Mouse (Mus musculus): ENCODE data around the gene Camk2g.

Camk2g gene

DNA sequence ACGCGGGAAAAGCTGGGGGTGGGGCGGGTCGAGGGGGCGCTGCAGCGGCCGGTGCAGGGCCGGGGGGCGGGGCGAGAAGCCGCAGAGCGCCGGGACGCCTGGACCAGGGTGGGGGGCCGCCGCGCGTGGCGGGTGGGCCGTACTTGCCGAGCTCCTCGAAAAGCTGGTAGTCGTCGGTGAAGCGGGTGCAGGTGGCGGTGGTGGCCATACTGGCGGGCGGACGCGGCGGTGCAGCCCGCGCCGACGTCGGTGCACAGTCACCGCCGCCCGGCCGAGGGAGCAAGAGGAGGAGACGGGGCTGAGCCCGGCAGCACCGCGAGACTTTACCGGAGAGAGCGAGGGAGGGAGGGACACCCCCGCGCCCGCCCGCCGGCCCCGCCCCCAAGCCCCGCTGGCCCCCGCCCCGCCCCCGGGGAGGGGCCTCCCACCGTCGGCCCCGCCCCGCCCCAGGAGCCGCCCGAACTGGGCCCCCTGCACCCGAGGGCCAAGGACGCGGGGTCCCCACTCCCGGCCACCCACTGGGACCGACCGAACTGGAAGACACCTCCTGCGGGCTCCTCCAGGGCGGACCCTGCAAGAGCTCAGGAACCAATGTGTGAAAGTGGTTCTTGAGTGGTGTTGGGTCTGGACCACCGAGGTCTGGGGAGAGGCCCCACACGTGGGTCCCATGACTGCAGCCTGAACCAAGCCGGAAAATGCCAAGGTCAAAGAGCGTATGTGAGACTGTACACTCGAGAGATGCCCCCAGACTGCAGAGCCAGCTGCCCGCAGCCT, at the start of gene Camk2g:
TSS of gene Camk2g (minus strand) at position 331 of the 774 bp plus-strand sequence.
- DNase-seq, result peak; percentile 78 to 86

DNA sequence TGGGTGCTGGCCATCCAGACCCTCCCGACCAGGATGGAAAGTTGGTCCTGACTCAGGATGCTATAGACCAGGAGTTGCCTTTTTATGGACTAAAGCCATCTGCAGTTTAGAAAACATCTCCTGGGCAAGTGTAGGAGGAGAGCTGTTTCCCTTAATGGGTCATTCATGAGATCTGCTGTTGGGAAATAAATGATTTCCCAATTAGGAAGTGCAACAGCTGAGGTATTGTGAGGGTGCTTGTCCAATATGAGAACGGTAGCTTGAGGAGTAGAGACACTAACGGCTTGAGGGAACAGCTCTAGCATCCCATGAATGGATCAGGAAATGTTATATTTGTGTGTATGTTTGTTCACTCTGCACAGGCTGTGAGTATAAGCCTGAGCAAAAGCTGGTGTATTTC, 48.7 kb upstream of the Camk2g start:
- no peak for DNase-seq

DNA sequence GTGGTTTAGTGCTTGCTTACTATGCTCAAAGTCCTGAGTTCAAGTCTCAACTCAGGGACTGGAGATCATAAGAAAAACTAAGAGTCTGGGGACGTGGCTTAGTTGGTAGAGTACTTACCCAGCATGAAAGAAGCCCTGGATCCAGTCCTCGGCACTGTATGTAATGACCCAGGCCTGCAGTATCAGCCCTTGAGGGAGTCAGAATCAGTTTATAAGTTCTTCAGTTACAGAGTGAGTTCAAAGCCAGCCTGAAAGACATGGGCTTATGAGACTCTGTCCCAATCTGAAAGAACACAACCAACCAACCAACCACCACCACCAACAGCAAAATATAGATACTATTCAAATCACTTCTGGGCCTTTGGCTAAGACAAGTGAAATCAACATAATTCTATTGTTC, 47.6 kb upstream of the Camk2g start:
- no peak for DNase-seq

DNA sequence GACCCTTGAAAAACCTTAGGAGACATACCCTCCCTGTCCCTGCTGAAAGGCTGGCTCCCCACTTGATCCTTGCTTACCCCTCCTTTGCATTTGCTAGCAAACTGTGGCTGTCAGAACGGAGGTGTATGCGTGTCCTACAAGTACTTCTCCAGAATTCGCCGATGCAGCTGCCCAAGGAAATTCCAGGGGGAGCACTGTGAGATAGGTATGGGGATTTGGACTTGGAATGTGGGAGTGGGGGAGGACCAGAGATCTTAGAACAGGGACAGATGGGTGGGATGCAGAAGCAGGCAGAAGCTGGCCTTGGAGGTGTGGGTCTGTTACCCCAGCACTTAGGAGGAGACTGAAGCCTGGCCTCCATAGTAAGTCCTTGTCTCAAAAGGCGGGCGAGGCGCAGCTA, 43.8 kb upstream of the Camk2g start:
- no peak for DNase-seq

DNA sequence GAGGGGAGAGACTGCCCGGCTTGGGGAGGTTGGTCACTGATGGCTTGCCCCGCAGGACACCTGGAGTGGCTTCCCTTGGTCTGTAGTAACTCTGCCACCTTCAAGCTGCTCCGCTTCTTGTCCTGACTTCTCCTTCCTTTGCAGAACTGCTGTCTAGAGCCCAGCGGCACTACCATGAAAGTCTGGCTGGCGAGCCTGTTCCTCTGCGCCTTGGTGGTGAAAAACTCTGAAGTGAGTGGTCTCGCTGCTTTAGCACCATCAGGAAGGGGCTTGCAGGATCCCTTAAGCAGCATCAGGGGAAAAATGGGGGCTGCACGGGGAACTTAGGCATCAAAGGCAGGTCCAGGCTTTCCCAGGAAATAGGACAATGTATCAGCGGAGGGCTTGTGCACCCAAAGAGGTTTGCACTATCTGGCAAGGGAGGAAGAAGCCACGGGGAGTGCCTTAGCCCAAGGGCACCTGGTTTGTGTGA, 43.1 kb upstream of the Camk2g start:
- DNase-seq, result peak in 1 of 2 experiments; percentile 3

DNA sequence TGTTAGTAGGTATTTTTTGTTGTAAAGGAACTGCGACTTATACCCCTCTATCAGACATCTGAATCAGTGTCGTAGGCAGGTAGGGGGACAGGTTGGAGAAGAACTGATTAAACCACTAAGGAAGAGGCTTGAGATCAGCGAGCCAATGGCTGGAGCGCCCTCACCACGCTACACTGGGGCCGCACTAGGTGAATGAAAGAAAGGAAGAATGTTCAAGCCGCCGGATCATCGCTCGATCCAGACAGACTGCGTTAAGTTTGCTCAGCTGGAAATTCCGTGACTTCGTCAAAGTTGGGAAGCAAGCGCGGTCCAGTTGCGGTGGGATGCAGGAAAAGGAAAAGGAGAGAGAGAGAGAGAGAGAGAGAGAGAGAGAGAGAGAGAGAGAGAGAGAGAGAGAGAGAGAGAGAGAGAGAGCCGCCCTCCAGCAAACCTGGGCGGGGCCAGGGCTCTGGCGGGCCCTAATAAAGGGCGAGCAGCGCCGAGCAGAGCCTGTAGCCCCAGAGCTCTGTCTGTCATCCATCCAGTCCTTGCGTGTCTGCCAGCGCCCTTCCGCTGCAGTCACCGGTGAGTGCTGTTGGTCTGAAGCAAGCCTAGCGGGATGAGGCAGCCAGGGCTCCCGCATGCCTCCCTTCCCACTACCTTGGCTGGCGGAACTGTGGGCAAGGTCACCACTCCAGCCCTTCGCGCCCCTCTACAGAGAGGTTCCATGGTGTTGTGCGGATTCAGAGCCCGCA, 42.5 kb upstream of the Camk2g start, which contains the start of gene Plau:
TSS of gene Plau (plus strand) at position 490 of the 734 bp plus-strand sequence.
- peak; percentile 65 to 70 for DNase-seq

DNA sequence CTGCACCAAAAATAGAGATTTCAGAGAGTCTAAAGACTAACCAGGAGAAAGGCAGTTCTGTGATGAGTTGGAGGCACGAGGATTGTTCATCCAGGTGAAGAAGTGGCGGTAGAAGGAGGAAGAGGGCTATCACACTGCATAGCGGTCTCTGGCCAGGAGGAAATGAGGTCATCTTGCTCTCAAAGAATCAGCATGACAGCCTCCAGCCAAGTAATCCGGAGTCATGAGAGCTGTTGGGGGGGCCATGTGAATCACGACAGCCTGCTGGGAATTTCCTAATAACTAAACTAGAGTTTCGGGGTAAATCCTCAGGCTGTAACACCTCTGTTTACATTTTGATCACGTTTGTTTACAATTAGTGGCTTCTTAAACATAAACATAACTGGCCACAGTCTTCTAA, 40.2 kb upstream of the Camk2g start:
- no peak for DNase-seq

DNA sequence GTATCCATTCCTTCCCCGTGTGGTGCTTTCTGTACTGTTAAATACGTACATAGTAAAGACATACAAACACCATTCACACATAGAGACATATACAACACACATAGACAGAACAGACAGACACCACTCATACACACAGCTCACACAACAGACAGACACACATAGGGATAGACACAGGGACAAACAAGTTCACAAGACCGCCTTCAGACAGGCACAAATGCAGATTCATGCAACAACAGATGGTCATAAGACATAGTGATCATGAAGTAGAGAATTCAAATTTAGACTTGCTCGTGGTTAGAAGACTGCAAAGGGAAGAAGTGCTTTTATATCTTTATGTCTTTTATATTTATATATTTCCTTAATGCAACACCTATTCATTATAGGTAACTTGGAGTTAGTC, 39.6 kb upstream of the Camk2g start:
- no peak for DNase-seq

DNA sequence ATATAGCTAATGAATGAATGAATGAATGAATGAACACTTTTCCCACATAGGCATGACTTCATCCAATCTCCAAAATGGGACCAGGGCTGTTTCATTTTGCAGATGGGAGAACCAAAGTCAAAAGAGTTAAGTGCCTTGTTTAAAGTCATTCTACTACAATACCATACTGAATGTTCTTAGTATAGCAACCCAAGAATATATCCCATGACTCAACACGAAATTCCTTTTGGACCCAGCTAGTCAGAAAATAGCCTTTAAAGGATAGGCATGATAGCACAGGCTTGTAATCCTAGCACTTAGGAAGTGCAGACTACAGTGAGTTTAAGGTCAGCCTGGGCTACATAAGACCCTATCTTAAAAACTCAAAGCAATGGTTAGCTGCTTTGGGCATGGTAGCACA, 38.0 kb upstream of the Camk2g start:
- DNase-seq, result no peak

DNA sequence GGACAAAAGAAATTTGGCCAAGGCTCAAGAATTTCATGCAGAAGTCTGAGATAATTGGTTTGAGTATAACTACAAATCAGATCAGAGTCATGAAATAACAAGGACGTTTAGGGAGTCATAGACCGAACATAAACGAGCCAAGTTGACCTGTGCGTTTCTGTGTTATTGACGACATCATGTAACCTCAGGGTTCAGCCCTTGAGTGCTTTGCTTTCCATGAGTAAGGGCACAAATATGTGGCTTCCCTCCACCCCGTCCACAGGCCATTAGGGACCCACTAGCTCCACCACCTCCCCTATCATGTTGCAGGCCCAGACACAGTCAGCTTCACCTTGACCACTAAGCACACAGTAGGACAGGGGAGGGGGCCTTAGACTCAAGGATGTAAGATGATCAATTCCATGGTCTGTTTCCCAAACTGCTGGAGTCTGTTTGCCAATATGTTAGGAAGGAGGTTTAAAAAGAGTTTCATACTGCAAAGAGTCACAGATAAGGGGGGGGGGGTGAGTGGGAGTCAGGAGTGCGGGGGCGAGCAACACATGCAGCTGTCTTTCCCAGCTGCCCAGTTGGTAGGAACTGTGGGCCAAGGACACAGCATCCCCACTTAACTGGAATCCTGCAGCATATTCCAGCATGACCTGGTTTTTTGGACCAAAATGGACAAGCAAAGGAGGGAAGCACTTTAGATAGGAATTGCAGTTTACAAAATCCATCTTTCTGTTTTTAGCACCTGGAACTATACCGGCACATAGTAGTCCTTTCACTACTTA, 37.4 kb upstream of the Camk2g start:
- DNase-seq, result no peak

DNA sequence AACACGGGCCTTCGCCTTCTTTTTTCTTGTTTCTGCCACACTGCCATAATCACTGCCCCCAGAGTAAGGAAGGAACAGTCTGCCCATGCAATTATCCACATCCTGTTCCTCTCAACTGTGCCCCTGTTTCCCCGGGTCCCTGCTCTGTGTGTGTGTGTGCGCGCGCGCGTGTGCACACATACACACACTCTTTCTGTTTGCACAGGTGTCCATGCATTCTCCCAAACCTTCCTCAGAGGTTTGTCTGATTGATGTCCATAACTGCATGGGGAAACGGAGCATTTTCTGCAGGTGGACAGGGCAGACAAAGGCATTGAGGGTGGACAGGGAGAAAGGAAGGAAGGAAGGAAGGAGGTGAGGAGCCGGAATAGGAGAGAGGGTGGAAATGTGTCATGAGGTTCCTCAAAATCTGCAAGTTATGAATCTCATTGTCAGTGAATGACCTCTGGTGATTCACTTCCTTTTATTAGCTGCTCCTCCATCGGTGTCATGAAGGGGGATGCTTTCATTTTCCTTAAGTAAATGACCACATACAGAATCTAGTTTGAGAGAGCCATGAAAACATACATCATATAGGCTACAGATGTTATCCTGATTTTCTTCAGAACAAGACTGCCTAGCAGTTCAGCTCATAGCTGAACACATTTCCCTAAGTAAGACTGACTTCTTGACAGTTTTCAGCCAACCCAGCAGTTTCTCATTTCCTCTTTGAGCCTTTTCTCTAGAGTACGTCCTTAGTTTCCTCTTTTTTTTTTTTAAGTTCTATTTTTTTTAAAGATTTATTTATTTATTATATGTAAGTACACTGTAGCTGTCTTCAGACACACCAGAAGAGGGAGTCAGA, 35.9 kb upstream of the Camk2g start:
- DNase-seq, result no peak

DNA sequence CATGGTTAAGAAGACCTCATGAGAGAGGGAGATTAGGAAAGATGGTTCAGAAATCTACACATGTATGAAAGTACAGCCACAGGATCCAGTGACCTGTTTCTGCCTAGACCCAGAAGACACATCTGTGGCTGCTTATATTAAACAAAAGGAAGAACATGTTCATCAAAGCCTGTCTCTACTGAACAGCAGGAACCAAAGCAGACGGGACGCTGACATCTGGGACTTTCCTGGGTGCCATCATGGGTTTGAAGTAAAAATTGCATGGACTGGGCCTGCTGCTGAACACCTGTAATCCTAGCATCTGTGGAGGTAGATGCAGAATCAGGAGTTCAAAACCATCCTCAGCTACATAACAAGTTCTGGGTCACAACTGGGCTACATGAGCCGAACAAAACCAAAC, 34.6 kb upstream of the Camk2g start:
- no peak for DNase-seq

DNA sequence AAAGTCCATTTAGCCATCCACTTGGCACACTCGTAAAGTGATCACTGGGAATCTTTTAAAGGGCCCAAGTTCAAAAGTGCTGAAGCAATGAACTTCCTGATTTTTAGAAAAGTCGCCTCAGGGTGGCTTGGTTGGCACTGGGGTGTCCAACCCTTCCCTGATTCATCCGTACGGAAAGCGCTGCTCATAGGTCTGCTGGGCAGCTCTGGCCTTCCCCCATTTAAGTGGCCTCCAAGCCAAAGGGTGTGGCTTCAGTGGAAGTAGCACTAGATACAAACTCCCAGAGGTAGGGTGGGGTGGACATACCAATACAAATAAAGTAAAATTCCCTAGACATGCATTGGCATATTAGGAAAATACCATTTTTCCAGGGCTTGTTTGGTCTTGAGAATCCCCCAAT, 33.6 kb upstream of the Camk2g start:
- DNase-seq, result no peak

DNA sequence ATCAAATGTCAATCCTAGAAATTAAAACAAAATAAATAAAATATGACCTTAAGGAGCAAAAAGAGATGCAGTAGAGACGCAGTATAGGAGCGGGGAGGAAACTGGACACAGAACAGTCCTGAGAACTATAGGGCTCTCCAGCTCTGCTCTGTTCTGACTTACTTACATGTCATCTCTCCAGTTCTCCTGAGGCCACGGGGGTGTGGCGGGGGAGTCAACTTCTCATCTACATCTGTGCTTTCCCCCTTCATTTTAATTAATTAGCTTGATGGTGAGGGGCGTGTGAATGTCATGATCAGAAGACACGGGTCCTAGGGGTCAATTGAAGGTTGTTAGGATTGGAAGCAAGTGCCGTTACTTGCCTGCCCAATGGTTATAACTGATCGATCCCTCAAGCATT, 33.2 kb upstream of the Camk2g start:
- DNase-seq, result no peak

DNA sequence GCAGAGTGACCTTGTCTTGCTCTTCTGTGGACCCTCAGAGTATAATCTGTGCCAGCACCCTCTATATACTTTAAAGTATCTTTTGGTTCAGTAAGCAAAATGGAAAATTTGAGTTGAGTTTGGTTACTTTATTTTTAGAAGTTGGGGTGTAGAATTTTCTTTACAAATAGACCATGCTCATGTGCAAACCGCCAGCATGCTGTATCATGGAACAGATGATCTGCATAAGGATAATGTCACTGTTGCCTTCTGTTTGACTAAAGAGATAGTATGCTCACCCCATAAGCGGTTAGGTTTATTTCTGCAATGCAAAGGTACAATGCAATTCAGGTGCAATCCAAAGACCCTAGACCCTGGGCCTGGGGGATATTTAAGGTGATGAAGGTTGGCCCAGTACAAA, 31.6 kb upstream of the Camk2g start:
- no peak for DNase-seq

DNA sequence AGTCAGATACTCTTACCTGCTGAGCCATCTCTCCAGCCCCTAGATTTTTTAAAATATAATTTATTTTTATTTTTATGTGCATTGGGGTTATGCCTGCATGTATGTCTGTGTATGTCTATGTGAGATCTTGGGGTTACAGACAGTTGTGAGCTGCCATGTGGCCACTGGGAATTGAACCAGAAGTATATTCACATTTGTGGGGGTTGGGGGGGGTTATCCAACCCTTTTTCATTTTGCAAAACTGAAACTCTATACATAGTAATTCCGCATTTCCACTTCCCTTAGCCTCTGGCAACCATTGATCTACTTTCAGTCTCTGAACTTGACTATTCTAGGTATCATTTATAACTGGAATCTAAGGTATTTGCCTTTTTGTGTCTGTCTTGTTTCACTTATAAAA, 30.6 kb upstream of the Camk2g start:
- no peak for DNase-seq

DNA sequence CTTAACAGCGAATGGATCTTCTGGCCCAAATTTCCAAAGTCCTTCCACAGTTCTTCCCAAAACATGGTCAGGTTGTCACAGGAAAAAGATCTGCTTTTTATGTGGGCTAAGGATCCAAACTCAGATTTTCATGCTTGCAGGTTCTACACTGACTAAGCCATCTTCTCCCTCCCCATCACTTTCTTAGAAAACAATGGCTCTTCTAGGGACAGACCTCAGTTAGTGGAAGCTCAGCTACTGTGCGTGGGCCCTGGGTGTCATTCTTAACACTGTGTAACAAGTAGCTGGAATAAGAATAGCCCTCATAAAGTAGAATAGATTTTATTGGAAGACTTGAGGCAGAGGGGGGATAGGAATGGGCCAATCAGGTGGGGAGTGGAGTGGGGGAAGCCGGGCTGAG, 21.6 kb upstream of the Camk2g start:
- no peak for DNase-seq

DNA sequence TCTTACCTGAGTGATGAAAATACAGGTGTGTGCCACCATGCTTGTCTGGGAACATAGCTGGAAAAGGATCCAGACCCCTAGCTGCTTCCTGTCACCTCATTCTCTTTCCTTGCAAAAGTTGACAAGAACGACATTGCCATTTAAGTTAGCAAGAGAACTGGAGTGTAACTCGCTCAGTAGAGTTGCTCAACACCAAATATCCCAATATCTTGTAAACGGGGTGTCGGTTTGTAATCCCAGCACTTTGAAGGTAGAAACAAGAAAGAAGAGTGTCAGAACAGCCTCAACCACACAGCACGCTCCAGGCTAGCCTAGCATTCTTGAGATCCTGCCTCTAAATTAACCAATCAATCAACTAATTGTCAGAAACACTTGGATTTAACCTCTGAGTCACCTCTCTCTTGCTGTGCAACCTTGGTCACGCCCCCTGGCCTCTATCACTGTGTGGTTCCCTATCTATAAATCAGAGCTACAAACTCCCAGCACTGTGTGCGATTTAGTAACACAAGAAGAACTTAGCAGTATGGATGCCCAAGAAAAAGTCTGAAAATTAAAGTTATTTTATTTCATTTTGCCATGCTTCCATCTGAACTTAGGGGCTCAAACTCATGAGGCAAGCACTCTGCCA, 18.0 kb upstream of the Camk2g start:
- DNase-seq, result no peak

DNA sequence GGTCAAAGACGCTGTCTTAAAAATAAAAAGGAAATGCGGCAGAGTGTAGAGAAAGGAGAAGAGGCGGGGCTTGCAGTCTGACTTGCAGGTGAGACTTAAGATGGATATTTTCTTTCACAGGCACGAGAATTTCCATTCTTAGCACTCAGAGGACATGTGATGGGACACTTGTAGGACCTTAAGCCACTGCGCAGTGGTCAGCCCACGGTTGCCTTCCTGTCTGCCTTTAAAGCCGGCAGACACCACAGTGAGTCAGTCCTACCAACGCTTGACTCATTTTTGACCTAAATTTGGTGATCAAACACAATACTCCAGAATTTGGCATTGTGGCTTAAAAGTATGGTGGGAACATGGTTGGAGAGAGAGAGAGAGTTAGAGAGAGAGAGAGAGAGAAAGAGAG, 17.3 kb upstream of the Camk2g start:
- no peak for DNase-seq

DNA sequence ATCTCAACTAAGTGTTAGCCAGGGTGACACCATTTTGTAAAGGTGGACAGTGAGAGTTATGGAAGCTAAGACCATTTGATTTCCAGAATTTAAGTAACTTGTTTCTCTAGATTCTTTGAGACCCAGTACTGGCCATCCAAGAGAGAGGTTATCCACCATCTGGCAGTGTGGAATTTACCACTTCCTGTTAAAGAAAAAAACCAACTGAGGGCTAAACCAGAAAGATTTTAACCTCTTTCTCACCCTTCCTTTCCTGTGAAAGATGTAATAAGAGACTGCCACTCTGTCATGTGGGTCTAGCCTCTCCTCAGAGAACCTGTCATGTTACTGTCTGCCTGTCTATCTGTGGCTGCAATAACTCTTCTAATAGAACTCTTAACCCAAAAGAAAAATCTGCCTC, 15.9 kb upstream of the Camk2g start:
- no peak for DNase-seq

DNA sequence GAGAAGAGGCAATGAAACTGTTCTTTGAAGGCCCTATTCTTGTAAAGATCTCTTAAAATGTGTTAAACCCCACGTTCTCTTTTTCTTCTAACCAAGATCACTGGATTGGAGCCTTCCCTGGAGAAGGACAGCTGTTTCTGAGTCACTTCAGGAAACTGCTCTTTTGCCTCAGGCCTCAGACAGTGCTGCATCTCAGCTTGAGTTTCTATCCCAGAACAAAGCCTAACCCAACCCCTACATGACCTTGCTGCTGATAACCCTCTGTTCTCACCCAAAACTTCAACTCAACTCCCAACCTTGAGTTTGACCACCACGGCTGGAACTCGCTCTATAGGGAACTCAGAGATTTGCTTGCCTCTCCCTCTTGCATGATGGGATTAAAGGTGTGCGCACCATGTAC, 15.5 kb upstream of the Camk2g start:
- DNase-seq, result no peak
